Mouse (Mus musculus): ENCODE results near the gene Hipk1.

GRCm38 (mm10) chr3:103715762-103716693 is 75.3 kb downstream of the Hipk1 start:
- TF ChIP-seq CTCF (conservative IDR thresholded peaks at IDR 0.05; ENCODE audit: insufficient read depth, insufficient read length, low read depth, low read length) (no peak), POLR2A (IDR thresholded peaks at IDR 0.05; ENCODE audit: low read depth, low read length) (no peak)
